Mouse (Mus musculus): ENCODE data around the gene Cfc1. TPM values are rescaled to one million over a fixed set of nuclear protein-coding genes. Genes with fewer than 3 reads are reported as not detected.

The Cfc1 gene
- total and polyA plus RNA-seq, 3 experiments: not detected

DNA sequence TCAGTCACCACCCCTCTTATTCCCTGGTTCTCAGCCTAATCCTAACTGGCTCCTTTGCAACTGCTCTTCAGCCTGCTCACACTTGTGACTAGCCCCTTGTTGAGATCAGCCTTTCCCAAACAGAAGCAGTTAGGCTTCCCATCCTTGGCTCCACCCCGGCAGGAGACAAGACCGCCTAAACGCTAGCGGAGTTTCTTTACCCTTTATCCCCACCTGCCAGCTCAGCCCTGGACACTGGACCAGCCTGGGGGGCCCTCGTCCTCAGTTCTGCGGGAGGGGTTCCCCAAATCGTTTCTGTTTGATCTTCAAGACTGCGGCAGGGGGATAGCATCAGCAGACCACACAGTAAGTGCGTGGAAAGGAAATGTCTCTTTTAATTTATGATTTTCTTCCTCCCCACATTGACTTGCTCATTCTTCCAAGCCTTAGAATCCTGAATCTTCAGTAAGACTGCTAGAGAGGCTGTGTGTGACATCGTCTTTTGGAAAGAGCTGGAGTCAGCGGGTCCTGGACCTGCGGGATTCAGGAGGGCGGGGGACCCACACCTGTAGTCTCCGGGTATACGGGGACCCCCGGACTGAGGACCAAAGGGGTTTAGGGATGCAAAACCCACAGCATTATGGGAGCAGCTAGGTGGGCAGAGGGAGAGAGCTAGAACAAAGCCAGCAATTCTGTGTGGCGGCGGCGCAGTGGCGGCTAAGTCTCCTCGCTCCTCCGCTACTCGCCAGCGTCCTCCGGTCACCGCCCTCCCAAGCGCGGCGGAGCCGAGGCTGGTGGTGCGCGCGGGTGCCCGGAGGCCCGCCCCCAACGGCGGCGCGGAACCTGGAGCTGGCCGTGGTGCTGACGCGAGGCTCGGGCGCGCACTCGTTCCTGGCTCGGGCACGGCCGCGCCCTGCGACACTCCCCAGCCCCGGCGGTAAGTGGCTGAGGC is 43.7 kb downstream of the Cfc1 start, which contains the start of gene Amer3:
TSS of gene Amer3 (plus strand) at position 807 of the 931 bp plus-strand sequence.
- no peaks in the 10 kb centered on the region for H3K36me3 ChIP-seq (ENCODE audit: control insufficient read depth in 1 of 2, insufficient read depth in 2 of 2, low read length in 2 of 2)
- no peak within 1 kb of the TSS for H3K9ac ChIP-seq (ENCODE audit: control insufficient read depth, low read depth, low read length, poor library complexity, severe bottlenecking)
- no peaks in the 10 kb centered on the region for H3K9me3 ChIP-seq (replicated peaks; ENCODE audit: insufficient read depth, low read length)
- H3K4me3 ChIP-seq (ENCODE audit: control insufficient read depth in 1 of 2, insufficient read depth in 1 of 2, low read depth in 2 of 2, low read length in 2 of 2): no peak within 1 kb of the TSS
- no peaks in the 10 kb centered on the region for H3K4me1 ChIP-seq (ENCODE audit: control insufficient read depth in 1 of 2, insufficient read depth in 2 of 2, low read length in 2 of 2)
- H3K79me2 ChIP-seq (ENCODE audit: control insufficient read depth, insufficient read depth, low read length, poor library complexity): no peaks in the 10 kb centered on the region
- TF ChIP-seq KAT2A (conservative IDR thresholded peaks at IDR 0.05; ENCODE audit: low read depth, low read length): no peak
- TF ChIP-seq CHD1 (IDR thresholded peaks at IDR 0.05; ENCODE audit: low read depth, low read length): no peak
- no peak for TF ChIP-seq ETS1 (IDR thresholded peaks at IDR 0.05; ENCODE audit: low read depth, low read length)
- TF ChIP-seq SIN3A (IDR thresholded peaks at IDR 0.05; ENCODE audit: low read length): no peak
- no peak for TF ChIP-seq ZKSCAN1 (IDR thresholded peaks at IDR 0.05; ENCODE audit: low read depth, low read length)
- TF ChIP-seq MAFK (IDR thresholded peaks at IDR 0.05; ENCODE audit: borderline replicate concordance, low read depth, low read length): no peak
- no peak for TF ChIP-seq POLR2AphosphoS5 (IDR thresholded peaks at IDR 0.05; ENCODE audit: borderline replicate concordance, low read depth, low read length)
- no peak for TF ChIP-seq EP300 (IDR thresholded peaks at IDR 0.05; ENCODE audit: low read depth in 1 of 2, low read length in 2 of 2)
- no peak for TF ChIP-seq NRF1 (IDR thresholded peaks at IDR 0.05; ENCODE audit: insufficient read depth, low read depth, low read length, poor library complexity, severe bottlenecking)
- no peak for TF ChIP-seq CTCF (IDR thresholded peaks at IDR 0.05 in 2 of 3, conservative IDR thresholded peaks at IDR 0.05 in 1 of 3; ENCODE audit: control insufficient read depth in 1 of 3, insufficient read depth in 1 of 3, low read depth in 2 of 3, low read length in 3 of 3, poor library complexity in 1 of 3, severe bottlenecking in 1 of 3)
- TF ChIP-seq MYB (IDR thresholded peaks at IDR 0.05; ENCODE audit: low read depth, low read length): no peak
- no peak for TF ChIP-seq RAD21 (IDR thresholded peaks at IDR 0.05; ENCODE audit: low read depth, low read length)
- TF ChIP-seq E2F4 (IDR thresholded peaks at IDR 0.05; ENCODE audit: borderline replicate concordance, low read depth, low read length): no peak
- TF ChIP-seq ELF1 (IDR thresholded peaks at IDR 0.05; ENCODE audit: low read depth, low read length): no peak
- no peak for TF ChIP-seq USF1 (IDR thresholded peaks at IDR 0.05; ENCODE audit: low read depth, low read length)
- no peak for TF ChIP-seq ZMIZ1 (IDR thresholded peaks at IDR 0.05; ENCODE audit: low read depth, low read length)
- TF ChIP-seq MEF2A (IDR thresholded peaks at IDR 0.05; ENCODE audit: extremely low read depth, insufficient replicate concordance, low read depth, low read length, poor library complexity, severe bottlenecking): no peak
- TF ChIP-seq ZC3H11A (IDR thresholded peaks at IDR 0.05; ENCODE audit: low read depth, low read length): no peak
- no peak for TF ChIP-seq HCFC1 (IDR thresholded peaks at IDR 0.05; ENCODE audit: low read depth, low read length)
- no peak for DNase-seq (ENCODE audit: low read depth, low spot score)
- H3K27ac ChIP-seq (ENCODE audit: control insufficient read depth, low read depth, low read length): no peak within 1 kb of the TSS
- no peaks in the 10 kb centered on the region for H3K27me3 ChIP-seq (ENCODE audit: control insufficient read depth in 1 of 2, insufficient read depth in 2 of 2, low read length in 2 of 2)
